Mouse (Mus musculus) embryonic facial prominence, embryonic 14.5 days (tissue): ENCODE measurements around the gene Chil3. TPM values are rescaled to one million over a fixed set of nuclear protein-coding genes. Genes with fewer than 3 reads are reported as not detected.
"Not testable (repeated sequence)": the region's sequence is repeated elsewhere in the genome, so short reads cannot be mapped to it uniquely, and the experiment has no call there.

Experiments
- ATAC-seq: fragments of 200-750 bp; cut with Nextera tagmentation; 2 replicates; pipeline ENCODE4 v1.8.0; 2017; ENCODE audit warnings: low read depth, moderate number of reproducible peaks, moderate TSS enrichment
- DNase-seq: peaks from one replicate; pipeline ENCODE4 v3.0.0-alpha.2; 2015; ENCODE audit warnings: low spot score
- H3K27ac ChIP-seq: fragments of 300-500 bp; sonication (generic); replicated peaks from 2 replicates; pipeline ENCODE4 v1.5.1; 2014; ENCODE audit warnings: low read depth, mild to moderate bottlenecking, low read length, moderate library complexity
- H3K27me3 ChIP-seq: fragments of 300-500 bp; sonication (generic); replicated peaks from 2 replicates; pipeline ENCODE4 v1.6.1; 2014; ENCODE audit warnings: low read length; ENCODE audit not compliant: control insufficient read depth, insufficient read depth
- H3K36me3 ChIP-seq: fragments of 300-500 bp; sonication (generic); 2 replicates; pipeline ENCODE4 v1.6.1; 2014; ENCODE audit warnings: low read length, mixed read lengths; ENCODE audit not compliant: control insufficient read depth, insufficient read depth
- H3K4me1 ChIP-seq: fragments of 300-500 bp; sonication (generic); 2 replicates; pipeline ENCODE4 v1.6.1; 2014; ENCODE audit warnings: antibody characterized with exemption, low read length; ENCODE audit not compliant: control insufficient read depth, insufficient read depth
- H3K4me2 ChIP-seq: fragments of 300-500 bp; sonication (generic); 2 replicates; pipeline ENCODE4 v1.6.1; 2014; ENCODE audit warnings: low read depth, mild to moderate bottlenecking, low read length, moderate library complexity, mixed read lengths
- H3K4me3 ChIP-seq: fragments of 300-500 bp; sonication (generic); 2 replicates; pipeline ENCODE4 v1.5.1; 2014; ENCODE audit warnings: low read depth, mild to moderate bottlenecking, low read length
- H3K9ac ChIP-seq: fragments of 300-500 bp; sonication (generic); 2 replicates; pipeline ENCODE4 v1.6.1; 2014; ENCODE audit warnings: low read depth, mild to moderate bottlenecking, low read length, moderate library complexity, mixed read lengths
- H3K9me3 ChIP-seq: fragments of 300-500 bp; sonication (generic); 2 replicates; pipeline ENCODE4 v1.6.1; 2016; ENCODE audit warnings: low read length; ENCODE audit not compliant: control insufficient read depth
- WGBS: fragments of 180-500 bp; shearing (Covaris S2); extraction: QIAGEN DNeasy Blood & Tissue Kit; methylation state at CpG from one replicate; pipeline ENCODE4 v1.1.7; 2014; 5-methylcytosine and 5-hydroxymethylcytosine counted together
- polyA plus RNA-seq: library from polyadenylated mRNA; unstranded; fragments of >200 nt; fragmentation: Nextera tagmentation; extraction: Ambion mirVana; gene quantifications from 2 replicates; pipeline ENCODE4 v1.2.1, GENCODE M21; 2014

The Chil3 gene
- 0.11 and 0.22 TPM in 2 replicates for polyA plus RNA-seq

- Histone ChIP-seq H3K4me3 (no peak within 1 kb of the TSS), H3K27ac (no peak within 1 kb of the TSS), H3K9ac (no peak within 1 kb of the TSS), H3K4me1 (no peaks in the 10 kb centered on the region), H3K9me3 (peaks cover 6% of the 10 kb centered on the region; the same call in 1 of the 2 replicates), H3K4me2 (no peak within 1 kb of the TSS), H3K27me3 (no peaks in the 10 kb centered on the region), H3K36me3 (no peaks in the 10 kb centered on the region)
- 80% methylated on average over 3 of the region's 3 CpGs for WGBS
- DNase-seq (no peak), ATAC-seq (no peak)
Measured at GRCm38 (mm10) chr3:106167464-106167863, at the start of gene Chil3. Gene Chil3 (minus strand): TSS chr3:106167564.

GRCm38 (mm10) chr3:106198030-106198429 is 30.7 kb upstream of the Chil3 start:
- not testable (repeated sequence) for ATAC-seq, H3K4me1 ChIP-seq, H3K4me3 ChIP-seq, H3K27me3 ChIP-seq, H3K4me2 ChIP-seq, DNase-seq, H3K36me3 ChIP-seq, H3K27ac ChIP-seq, H3K9ac ChIP-seq
- 62% methylated on average over 1 of the region's 1 CpGs for WGBS
- peaks cover 30% of the 10 kb centered on the region for H3K9me3 ChIP-seq

GRCm38 (mm10) chr3:106197246-106197645 is 29.9 kb upstream of the Chil3 start:
- not testable (repeated sequence) for H3K4me1 ChIP-seq, ATAC-seq, H3K27ac ChIP-seq, H3K36me3 ChIP-seq, DNase-seq, H3K4me2 ChIP-seq, H3K9ac ChIP-seq, H3K4me3 ChIP-seq, H3K27me3 ChIP-seq
- 69% methylated on average over 2 of the region's 2 CpGs for WGBS
- peaks cover 30% of the 10 kb centered on the region for H3K9me3 ChIP-seq

- Histone ChIP-seq H3K4me1 (no peaks in the 10 kb centered on the region), H3K9me3 (peaks cover 30% of the 10 kb centered on the region), H3K9ac (no peak overlapping the region), H3K4me2 (no peak overlapping the region), H3K36me3 (no peaks in the 10 kb centered on the region), H3K27ac (no peak overlapping the region), H3K27me3 (no peaks in the 10 kb centered on the region), H3K4me3 (no peak overlapping the region)
- DNase-seq (no peak), ATAC-seq (no peak)
Measured at GRCm38 (mm10) chr3:106196276-106196675, 28.9 kb upstream of the Chil3 start.

DNA sequence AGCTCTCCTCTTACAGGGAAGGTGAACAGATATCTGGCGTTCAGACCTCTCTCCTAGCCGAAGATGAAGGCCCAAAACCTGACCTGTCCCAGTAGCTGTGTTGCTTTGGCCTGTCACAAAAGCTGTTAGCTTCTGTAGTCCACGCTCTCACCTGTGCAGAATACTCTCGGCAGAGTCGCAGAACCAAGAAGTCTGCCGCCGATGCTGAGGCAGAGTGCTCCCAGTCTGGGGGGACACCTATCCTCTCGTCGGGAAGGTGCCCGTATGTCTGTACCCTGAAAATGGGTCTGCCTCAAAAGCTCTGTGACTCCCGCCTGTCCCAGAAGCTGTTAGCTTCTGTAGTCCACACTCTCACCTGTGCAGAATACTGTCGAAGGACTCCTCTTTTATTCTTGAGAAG is 28.1 kb upstream of the Chil3 start:
- Histone ChIP-seq H3K4me2 (no peak overlapping the region), H3K27ac (no peak overlapping the region), H3K9ac (no peak overlapping the region), H3K27me3 (no peaks in the 10 kb centered on the region), H3K9me3 (peaks cover 30% of the 10 kb centered on the region), H3K4me1 (no peaks in the 10 kb centered on the region), H3K4me3 (no peak overlapping the region), H3K36me3 (no peaks in the 10 kb centered on the region)
- DNase-seq (no peak), ATAC-seq (no peak)
- 86% methylated on average over 12 of the region's 12 CpGs for WGBS

DNA sequence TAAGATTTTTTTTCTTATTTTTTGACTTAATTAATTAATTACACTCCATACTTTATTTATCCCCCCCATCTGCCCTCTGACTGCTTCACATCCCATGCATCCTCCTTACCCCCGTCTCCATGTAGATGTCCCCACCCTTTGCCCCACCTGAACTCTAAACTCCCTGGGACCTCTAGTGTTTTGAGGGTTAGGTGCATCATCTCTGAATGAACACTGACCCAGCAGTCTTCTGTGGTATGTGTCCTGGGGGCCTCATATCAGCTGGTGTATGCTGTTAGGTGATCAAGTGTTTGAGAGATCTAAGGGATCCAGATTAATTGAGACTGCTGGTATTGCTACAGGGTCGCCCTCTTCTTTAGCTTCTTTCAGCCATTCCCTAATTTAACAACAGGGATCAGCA is 20.6 kb upstream of the Chil3 start:
- Histone ChIP-seq H3K4me1 (no peaks in the 10 kb centered on the region), H3K9me3 (peaks cover 16% of the 10 kb centered on the region; the same call in 1 of the 2 replicates), H3K27me3 (no peaks in the 10 kb centered on the region), H3K4me2 (no peak overlapping the region), H3K27ac (no peak overlapping the region), H3K9ac (no peak overlapping the region), H3K4me3 (no peak overlapping the region), H3K36me3 (no peaks in the 10 kb centered on the region)
- DNase-seq, result no peak
- 78% methylated on average over 2 of the region's 2 CpGs for WGBS
- no peak for ATAC-seq

DNA sequence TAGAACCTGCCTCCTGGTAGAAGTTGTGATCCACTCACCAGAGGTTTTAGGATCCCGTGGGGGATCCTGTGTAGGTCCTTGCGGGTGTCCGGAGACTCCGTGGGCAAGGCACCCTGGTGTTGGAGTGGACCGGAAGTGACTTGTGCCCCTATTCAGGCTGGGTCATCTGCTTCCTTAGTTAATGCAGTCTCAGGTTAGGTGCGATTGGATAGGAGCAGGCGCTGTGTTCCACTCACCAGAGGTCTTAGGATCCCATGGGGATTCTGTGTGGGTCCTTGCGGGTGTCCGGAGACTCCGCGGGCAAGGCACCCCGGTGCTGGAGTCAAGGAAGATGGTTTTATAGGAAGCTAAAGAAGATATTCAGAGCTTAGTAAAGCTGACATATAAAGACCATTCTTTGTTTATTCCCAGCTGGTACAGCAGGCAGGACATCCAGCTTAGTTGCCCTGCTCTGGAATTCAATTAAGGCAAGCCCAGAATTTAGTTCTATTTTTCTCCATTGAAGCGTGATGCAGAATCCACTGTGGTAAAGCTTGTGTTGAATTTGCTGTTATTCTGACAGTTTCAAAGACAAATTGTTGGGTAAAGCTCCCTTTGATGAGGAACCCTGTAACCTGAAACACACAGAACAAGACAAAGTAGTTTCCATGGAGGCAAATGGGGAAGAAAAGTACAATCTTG is 10.3 kb upstream of the Chil3 start:
- Histone ChIP-seq H3K27me3 (no peaks in the 10 kb centered on the region), H3K4me1 (no peaks in the 10 kb centered on the region), H3K9me3 (peaks cover 11% of the 10 kb centered on the region; the same call in 1 of the 2 replicates), H3K36me3 (no peaks in the 10 kb centered on the region), H3K27ac (no peak overlapping the region), H3K9ac (no peak overlapping the region), H3K4me2 (no peak overlapping the region), H3K4me3 (no peak overlapping the region)
- 86% methylated on average over 13 of the region's 13 CpGs for WGBS
- DNase-seq (peak; percentile 17), ATAC-seq (no peak)

DNA sequence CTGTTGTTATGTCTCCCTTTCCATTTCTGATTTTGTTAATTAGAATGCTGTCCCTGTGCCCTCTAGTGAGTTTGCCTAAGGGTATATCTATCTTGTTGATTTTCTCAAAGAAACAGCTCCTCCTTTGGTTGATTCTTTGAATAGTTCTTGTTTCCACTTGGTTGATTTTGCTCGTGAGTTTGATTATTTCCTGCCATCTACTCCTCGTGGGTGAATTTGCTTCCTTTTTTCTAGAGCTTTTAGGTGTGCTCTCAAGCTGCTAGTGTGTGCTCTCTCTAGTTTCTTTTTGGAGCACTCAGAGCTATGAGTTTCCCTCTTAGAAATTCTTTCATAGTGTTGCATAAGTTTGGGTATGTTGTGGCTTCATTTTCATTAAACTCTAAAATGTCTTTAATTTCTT is 7.6 kb upstream of the Chil3 start:
- H3K9ac ChIP-seq, H3K27ac ChIP-seq, H3K36me3 ChIP-seq, H3K27me3 ChIP-seq, H3K4me3 ChIP-seq, ATAC-seq, H3K4me1 ChIP-seq, DNase-seq, H3K4me2 ChIP-seq: not testable (repeated sequence)
- WGBS, result 59% methylated on average over 2 of the region's 2 CpGs
- H3K9me3 ChIP-seq, result peaks cover 11% of the 10 kb centered on the region; the same call in 1 of the 2 replicates

DNA sequence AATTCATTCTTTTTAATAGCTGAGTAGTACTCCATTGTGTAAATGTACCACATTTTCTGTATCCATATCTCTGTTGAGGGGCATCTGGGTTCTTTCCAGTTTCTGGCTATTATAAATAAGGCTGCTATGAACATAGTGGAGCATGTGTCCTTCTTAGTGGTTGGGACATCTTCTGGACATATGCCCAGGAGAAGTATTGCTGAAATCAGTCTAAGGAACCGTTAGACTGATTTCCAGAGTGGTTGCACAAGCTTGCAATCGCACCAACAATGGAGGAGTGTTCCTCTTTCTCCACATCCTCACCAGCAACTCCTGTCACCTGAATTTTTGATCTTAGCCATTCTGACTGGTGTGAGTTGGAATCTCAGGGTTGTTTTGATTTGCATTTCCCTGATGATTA is 5.1 kb upstream of the Chil3 start:
- H3K4me2 ChIP-seq, H3K27ac ChIP-seq, H3K27me3 ChIP-seq, H3K9ac ChIP-seq, H3K4me3 ChIP-seq, ATAC-seq, H3K36me3 ChIP-seq, H3K9me3 ChIP-seq, H3K4me1 ChIP-seq, DNase-seq: not testable (repeated sequence)
- 60% methylated on average over 2 of the region's 2 CpGs for WGBS
